Mouse (Mus musculus) kidney, adult 2 months (tissue): ENCODE measurements at regions not wholly inside any gene's neighbourhood (a gene's known extent, or its start where the extent isn't known, plus 50 kb on each side); places are given as distances from the start of the nearest gene placed in this dataset.

Source experiments
- DNase-seq: peaks from one replicate; pipeline ENCODE4 v3.0.0; 2021
- H3K27ac ChIP-seq: fragments of 200-500 bp; 2 replicates; pipeline ENCODE4 v1.5.1; 2012; ENCODE audit warnings: low read depth, low read length, control low read depth, inconsistent platforms; ENCODE audit not compliant: insufficient read depth
- H3K27me3 ChIP-seq: fragments of 200-500 bp; replicated peaks from 2 replicates; pipeline ENCODE4 v1.6.1; 2012; ENCODE audit warnings: mild to moderate bottlenecking, moderate library complexity, low read length, inconsistent platforms; ENCODE audit not compliant: control insufficient read depth, insufficient read depth
- H3K36me3 ChIP-seq: fragments of 200-500 bp; 2 replicates; pipeline ENCODE4 v1.6.1; 2012; ENCODE audit warnings: mild to moderate bottlenecking, moderate library complexity, low read length, inconsistent platforms; ENCODE audit not compliant: control insufficient read depth, insufficient read depth
- H3K4me1 ChIP-seq: fragments of 200-500 bp; 2 replicates; pipeline ENCODE4 v1.6.1; 2011; ENCODE audit warnings: low read length; ENCODE audit not compliant: control insufficient read depth, insufficient read depth
- H3K4me3 ChIP-seq: fragments of 200-500 bp; 2 replicates; pipeline ENCODE4 v1.5.1; 2011; ENCODE audit warnings: mild to moderate bottlenecking, low read depth, low read length, control low read depth; ENCODE audit not compliant: insufficient read depth
- CTCF ChIP-seq: fragments of 200-500 bp; conservative IDR thresholded peaks from 2 replicates; pipeline ENCODE4 v1.5.1; 2011; ENCODE audit warnings: low read depth, mild to moderate bottlenecking, control low read depth, low read length, moderate library complexity, mixed read lengths; ENCODE audit not compliant: insufficient read depth, insufficient read length
- POLR2A ChIP-seq: fragments of 200-500 bp; IDR thresholded peaks from one replicate; pipeline ENCODE4 v1.6.1; 2011; ENCODE audit warnings: low read depth, low read length, control low read depth
- WGBS: fragments of 180-500 bp; shearing (Covaris S2); methylation state at CpG from one replicate; pipeline ENCODE4 v1.1.7; 2018; 5-methylcytosine and 5-hydroxymethylcytosine counted together

DNA sequence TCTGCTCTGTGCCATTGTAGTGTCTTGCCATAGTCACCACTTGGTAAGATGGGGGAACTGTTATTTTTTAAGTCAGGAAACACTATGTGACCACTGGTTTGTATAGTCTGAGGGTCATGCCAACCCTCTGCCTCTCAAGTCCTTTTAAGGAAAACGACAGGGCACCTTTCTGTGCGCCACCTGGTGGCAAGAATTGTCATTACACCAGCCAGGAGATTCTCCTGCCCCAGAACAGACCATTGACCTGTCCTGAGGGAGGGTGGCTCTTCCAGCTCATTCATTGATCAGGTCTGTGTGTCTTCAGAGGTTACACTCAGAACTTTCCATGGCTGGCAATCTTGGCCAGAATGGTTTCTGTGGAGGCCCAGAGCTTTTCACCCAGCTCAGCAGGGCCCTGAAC is 166.9 kb downstream of the Bmp7 start:
- peak; percentile 59 for DNase-seq
- 0% methylated on average over 2 of the region's 2 CpGs for WGBS
- Histone ChIP-seq H3K4me1 (no peaks in the 10 kb centered on the region), H3K27ac (no peak overlapping the region), H3K36me3 (no peaks in the 10 kb centered on the region), H3K27me3 (no peaks in the 10 kb centered on the region), H3K4me3 (no peak overlapping the region)
- TF ChIP-seq CTCF (peak; percentile 82), POLR2A (no peak)

DNA sequence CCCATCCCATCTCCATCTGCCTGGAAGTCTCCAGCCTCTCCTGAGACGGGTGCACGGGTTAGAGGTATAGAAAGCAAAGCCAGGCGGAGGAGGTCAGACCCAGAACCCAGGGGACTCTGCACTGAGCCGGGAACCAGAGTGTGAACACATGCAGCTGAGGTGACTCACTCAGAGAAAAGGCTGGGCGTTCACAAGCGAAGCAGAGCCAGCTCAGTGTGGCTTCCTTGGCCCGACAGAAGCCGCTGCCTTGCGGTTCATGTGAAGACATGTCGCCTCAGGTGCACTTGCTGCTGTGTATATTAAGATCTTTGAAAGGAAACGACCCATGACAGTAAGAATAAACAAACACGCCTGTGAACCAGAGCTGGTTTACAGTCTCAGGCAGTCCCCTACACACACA is 163.6 kb downstream of the Bmp7 start:
- WGBS: 48% methylated on average over 12 of the region's 12 CpGs
- no peak for TF ChIP-seq POLR2A
- TF ChIP-seq CTCF: no peak

DNA sequence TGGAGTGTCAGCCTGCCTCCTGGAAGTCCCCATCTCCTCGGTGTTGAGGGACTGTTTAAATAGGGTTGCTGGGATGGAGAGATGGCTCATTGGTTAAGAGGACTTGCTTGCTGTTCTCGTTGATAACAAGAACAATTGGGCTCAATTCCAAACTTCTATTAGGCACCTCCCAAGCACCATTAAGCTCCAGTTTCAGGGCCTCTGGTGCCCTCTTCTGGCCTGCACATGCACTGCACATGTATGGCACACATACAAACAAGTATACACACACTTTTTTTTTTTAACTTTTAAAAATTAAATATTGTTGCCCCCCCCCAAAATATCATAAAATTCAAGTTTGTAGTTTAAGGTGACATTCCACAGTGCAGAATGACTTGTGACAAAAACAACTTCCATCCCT is 162.3 kb downstream of the Bmp7 start:
- Histone ChIP-seq H3K4me1 (no peaks in the 10 kb centered on the region), H3K27me3 (no peaks in the 10 kb centered on the region), H3K4me3 (no peak overlapping the region), H3K36me3 (no peaks in the 10 kb centered on the region), H3K27ac (no peak overlapping the region)
- TF ChIP-seq POLR2A: no peak
- TF ChIP-seq CTCF: 0 out of 2 replicates have a peak, but pooled peaks have one; percentile 10
- 75% methylated on average over 2 of the region's 2 CpGs for WGBS
- DNase-seq: no peak

More for the DNA sequence above, 163.6 kb downstream of the Bmp7 start:
- H3K36me3 ChIP-seq: no peaks in the 10 kb centered on the region
- DNase-seq: no peak
- no peak overlapping the region for H3K4me3 ChIP-seq
- H3K4me1 ChIP-seq: no peaks in the 10 kb centered on the region
- H3K27me3 ChIP-seq: no peaks in the 10 kb centered on the region
- H3K27ac ChIP-seq: no peak overlapping the region

DNA sequence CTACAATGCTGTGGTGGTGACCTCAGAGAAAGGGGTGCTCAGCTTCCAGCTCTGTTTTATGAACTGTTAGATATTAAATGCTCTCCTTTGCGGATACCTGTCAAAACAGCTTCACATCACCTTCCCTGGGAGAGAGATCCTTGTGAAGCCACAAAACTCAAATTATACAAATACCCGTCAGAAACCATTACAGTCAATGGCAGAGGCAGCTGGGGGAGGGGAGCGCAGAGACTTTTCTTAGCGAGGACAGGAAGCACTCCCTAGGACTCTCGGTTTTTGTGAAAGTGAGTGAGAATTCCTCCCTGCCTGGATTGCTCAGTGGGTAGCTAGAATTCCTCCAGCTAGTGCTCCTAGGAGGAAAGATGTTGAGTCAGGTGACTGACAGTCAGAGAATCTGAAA is 161.0 kb downstream of the Bmp7 start:
- 29% methylated on average over 5 of the region's 5 CpGs for WGBS
- no peaks in the 10 kb centered on the region for H3K4me1 ChIP-seq
- H3K4me3 ChIP-seq: no peak overlapping the region
- no peaks in the 10 kb centered on the region for H3K27me3 ChIP-seq
- DNase-seq: no peak
- no peaks in the 10 kb centered on the region for H3K36me3 ChIP-seq
- H3K27ac ChIP-seq: no peak overlapping the region
- no peak for TF ChIP-seq CTCF
- no peak for TF ChIP-seq POLR2A

DNA sequence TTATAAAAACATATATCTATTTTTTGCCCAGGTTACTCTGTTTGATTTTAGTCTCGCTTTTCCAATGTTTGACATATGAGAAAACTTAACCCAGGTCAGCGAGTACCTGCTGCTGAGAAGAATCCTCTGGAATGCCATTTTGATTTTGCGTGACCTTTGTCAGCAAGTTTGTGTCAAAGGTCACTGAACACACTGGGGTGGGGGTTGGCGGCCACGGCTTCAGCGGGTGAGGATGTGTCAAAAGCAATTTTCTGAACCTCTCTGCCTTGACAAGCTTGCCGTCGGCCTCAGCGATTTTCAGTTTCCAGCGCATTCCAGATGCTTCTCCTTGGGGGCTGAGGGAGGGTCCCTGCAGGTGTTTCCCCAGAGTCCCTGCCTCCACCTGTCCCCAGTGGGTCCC is 157.4 kb downstream of the Bmp7 start:
- no peaks in the 10 kb centered on the region for H3K36me3 ChIP-seq
- H3K27ac ChIP-seq: no peak overlapping the region
- H3K4me1 ChIP-seq: no peaks in the 10 kb centered on the region
- TF ChIP-seq CTCF: no peak
- TF ChIP-seq POLR2A: no peak
- DNase-seq: no peak
- H3K27me3 ChIP-seq: no peaks in the 10 kb centered on the region
- H3K4me3 ChIP-seq: no peak overlapping the region
- WGBS: 68% methylated on average over 10 of the region's 10 CpGs

DNA sequence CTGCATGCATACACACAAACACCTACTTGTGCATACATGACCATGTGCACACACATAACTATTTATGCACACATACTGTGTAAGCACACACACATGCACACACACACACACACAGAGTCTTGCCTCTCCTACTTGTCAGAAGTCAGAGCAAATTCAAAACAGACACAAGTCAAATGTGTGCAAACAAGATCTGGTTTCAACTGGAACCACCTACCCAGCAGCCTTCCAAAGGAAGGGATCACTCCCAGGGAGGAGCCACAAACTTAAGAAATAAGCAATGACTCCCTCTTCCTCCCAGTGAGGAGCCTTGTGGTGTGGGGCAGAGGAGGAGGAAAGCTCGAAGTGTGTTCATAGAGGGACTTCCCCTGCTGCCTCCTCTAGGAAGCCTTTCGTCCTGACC is 153.8 kb downstream of the Bmp7 start:
- Histone ChIP-seq H3K36me3 (no peaks in the 10 kb centered on the region), H3K27ac (no peak overlapping the region), H3K4me1 (no peaks in the 10 kb centered on the region), H3K4me3 (no peak overlapping the region), H3K27me3 (0 out of 2 replicates have a peak, but pooled peaks cover 1% of the 10 kb centered on the region)
- WGBS: 50% methylated on average over 2 of the region's 2 CpGs
- no peak for TF ChIP-seq POLR2A
- no peak for DNase-seq

DNA sequence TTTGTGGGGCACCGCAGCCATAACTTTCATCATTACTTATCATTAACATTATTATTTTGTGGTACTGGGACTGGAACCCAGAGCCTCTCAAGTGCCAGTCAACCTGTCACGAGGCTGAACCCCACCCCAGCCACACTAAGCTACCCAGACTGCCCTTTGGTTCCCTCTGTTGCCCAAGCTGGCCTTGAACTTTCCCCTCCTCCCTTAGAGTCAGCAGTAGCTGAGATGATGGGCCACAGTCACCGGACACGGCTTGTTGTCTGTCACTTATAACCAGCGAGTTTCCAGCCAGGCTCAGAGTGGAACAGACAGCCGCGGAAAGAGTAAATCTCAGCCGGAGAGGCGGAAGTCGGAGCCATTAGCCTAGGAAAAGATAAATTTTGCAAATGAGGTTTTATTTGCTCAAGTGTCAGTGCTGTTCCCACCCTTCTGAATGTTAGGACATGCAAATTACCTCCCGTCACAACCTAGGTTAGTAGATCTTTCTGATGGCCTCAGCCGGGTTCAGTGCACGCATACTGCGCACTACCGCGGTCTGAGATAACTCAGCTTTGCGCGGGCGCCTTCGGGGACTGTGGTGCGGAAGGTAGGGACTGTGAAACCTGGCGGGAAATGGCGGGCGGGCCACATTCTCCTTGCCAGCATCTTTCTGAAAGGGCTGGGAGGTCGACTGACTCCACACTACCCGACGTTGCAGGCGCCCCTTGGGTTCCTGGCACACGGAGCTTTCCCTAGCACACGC is 152.7 kb downstream of the Bmp7 start:
- TF ChIP-seq POLR2A (no peak), CTCF (no peak)
- no peak overlapping the region for H3K27ac ChIP-seq
- no peaks in the 10 kb centered on the region for H3K4me1 ChIP-seq
- WGBS: 19% methylated on average over 30 of the region's 30 CpGs
- H3K27me3 ChIP-seq: 0 out of 2 replicates have a peak, but pooled peaks cover 1% of the 10 kb centered on the region
- H3K4me3 ChIP-seq: no peak overlapping the region
- DNase-seq: no peak
- no peaks in the 10 kb centered on the region for H3K36me3 ChIP-seq
